Mouse (Mus musculus): ENCODE data around the gene Tenm4. TPM values are rescaled to one million over a fixed set of nuclear protein-coding genes. Genes with fewer than 3 reads are reported as not detected.

The Tenm4 gene
- polyA plus RNA-seq, 2 experiments, result 12.7 to 37.4 TPM

DNA sequence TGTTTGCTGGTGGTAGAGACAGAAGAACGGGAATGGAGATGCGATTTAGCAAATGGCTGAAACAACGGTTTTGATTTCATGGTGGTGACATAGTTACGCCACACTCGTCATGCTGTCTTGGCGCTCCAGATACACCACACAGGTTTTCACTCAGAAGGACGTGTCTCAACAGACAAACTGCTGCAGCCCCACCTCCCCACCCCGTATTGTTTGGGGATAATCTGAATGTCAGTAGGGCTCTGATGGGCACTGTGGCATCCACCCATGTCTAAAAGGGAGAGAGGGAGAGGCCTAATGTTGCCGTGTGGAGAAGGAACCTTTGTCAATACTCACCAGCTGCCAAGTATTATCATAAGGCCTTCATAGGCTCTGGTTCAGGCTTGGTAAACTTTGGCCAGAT lies 14.4 kb downstream of the Tenm4 start:
- Histone ChIP-seq H3K4me3 (replicated peaks; ENCODE audit: low read length) (no peak overlapping the region), H3K36me3 (ENCODE audit: control insufficient read depth, insufficient read depth, low read length) (no peaks in the 10 kb centered on the region), H3K4me1 (ENCODE audit: control insufficient read depth, insufficient read depth, low read length) (no peaks in the 10 kb centered on the region), H3K27ac (replicated peaks; ENCODE audit: low read depth, low read length) (no peak overlapping the region), H3K9me3 (ENCODE audit: control insufficient read depth, low read length) (no peaks in the 10 kb centered on the region), H3K4me2 (replicated peaks; ENCODE audit: low read depth, low read length, severe bottlenecking) (no peak overlapping the region), H3K9ac (ENCODE audit: low read depth, low read length, severe bottlenecking) (no peak overlapping the region), H3K27me3 (ENCODE audit: control insufficient read depth, insufficient read depth, low read length) (no peaks in the 10 kb centered on the region)
- ATAC-seq (ENCODE audit: low FRiP score, low read depth), result no peak
- TF ChIP-seq POLR2A (IDR thresholded peaks at IDR 0.05; ENCODE audit: borderline replicate concordance, extremely low read depth, insufficient read depth, insufficient read length), result no peak
- DNase-seq (ENCODE audit: low spot score), result no peak
- WGBS, result 86% methylated on average over 9 of the region's 9 CpGs

DNA sequence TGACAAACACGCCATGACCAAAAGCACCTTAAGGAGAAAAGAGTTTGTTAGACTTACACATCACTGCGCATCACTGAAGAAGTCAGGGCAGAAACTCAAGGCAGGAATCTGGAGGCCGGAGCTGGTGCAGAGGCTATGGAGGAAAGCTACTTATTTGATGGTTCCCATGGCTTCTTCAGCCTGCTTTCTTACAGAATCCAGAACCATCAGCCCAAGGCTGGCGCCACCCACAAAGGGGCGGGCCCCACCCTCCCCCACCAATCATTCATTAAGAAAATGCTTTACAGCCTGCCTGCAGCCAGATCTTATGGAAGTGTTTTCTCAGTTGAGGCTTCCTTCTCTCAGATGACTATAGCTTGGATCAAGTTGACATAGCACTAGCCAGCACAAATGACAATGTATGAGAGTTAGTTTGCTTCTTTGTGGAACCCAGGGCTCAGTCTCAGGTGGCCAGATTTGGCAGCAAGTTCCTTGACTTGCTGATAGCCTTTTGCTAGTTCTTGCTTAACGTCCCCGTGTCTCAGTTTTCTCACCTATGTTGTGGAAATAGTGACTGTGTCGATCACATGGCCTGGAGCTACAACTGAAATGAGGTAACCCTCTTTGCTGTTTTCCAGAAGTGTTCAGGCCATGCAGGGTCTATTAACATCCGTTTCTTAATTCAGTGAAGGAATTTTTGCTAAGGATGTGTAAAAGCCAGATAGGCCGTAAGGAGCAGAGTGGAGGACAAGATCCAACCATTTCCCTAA lies 32.9 kb downstream of the Tenm4 start:
- Histone ChIP-seq H3K27ac (replicated peaks; ENCODE audit: low read depth, low read length) (no peak overlapping the region), H3K9ac (ENCODE audit: low read depth, low read length, severe bottlenecking) (no peak overlapping the region), H3K4me1 (ENCODE audit: control insufficient read depth, insufficient read depth, low read length) (no peaks in the 10 kb centered on the region), H3K27me3 (ENCODE audit: control insufficient read depth, insufficient read depth, low read length) (no peaks in the 10 kb centered on the region; the same call in 1 of the 2 replicates), H3K36me3 (ENCODE audit: control insufficient read depth, insufficient read depth, low read length) (no peaks in the 10 kb centered on the region), H3K4me3 (replicated peaks; ENCODE audit: low read length) (no peak overlapping the region), H3K9me3 (ENCODE audit: control insufficient read depth, low read length) (no peaks in the 10 kb centered on the region), H3K4me2 (replicated peaks; ENCODE audit: low read depth, low read length, severe bottlenecking) (no peak overlapping the region)
- DNase-seq (ENCODE audit: low spot score) (no peak), ATAC-seq (ENCODE audit: low FRiP score, low read depth) (no peak)
- no peak for TF ChIP-seq POLR2A (IDR thresholded peaks at IDR 0.05; ENCODE audit: borderline replicate concordance, extremely low read depth, insufficient read depth, insufficient read length)
- 65% methylated on average over 10 of the region's 10 CpGs for WGBS

DNA sequence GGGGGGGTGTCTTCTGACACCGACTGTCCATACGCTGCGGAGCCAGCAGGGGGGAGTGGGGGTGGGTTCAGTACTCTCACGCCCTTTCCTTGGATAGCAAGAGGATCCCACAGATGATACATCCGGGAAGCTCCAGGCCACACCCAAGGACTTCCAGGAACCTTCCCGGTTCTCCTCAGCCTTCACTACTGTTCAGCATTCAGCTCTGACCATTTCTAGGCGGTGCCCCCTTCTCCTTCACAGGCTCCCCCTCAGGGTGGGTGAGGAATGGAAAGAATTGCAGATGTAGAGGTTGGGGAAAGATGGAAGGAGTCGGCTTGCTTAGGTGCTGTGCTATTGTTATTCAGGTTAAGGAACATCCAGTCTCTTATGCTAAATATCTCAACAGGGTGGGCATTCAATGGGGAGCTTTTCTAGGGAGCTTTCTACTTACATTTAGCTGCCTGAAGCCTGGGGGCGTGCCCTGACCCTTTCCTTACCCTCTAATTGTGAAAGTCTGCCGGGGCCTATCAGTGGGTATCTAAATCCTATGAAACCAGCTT lies 33.8 kb downstream of the Tenm4 start:
- DNase-seq (ENCODE audit: low spot score), result no peak
- Histone ChIP-seq H3K4me2 (replicated peaks; ENCODE audit: low read depth, low read length, severe bottlenecking) (no peak overlapping the region), H3K27me3 (ENCODE audit: control insufficient read depth, insufficient read depth, low read length) (no peaks in the 10 kb centered on the region; the same call in 1 of the 2 replicates), H3K27ac (replicated peaks; ENCODE audit: low read depth, low read length) (no peak overlapping the region), H3K9ac (ENCODE audit: low read depth, low read length, severe bottlenecking) (no peak overlapping the region), H3K36me3 (ENCODE audit: control insufficient read depth, insufficient read depth, low read length) (no peaks in the 10 kb centered on the region), H3K4me3 (replicated peaks; ENCODE audit: low read length) (no peak overlapping the region), H3K4me1 (ENCODE audit: control insufficient read depth, insufficient read depth, low read length) (no peaks in the 10 kb centered on the region), H3K9me3 (ENCODE audit: control insufficient read depth, low read length) (no peaks in the 10 kb centered on the region)
- no peak for ATAC-seq (ENCODE audit: low FRiP score, low read depth)
- 36% methylated on average over 10 of the region's 10 CpGs for WGBS
- no peak for TF ChIP-seq POLR2A (IDR thresholded peaks at IDR 0.05; ENCODE audit: borderline replicate concordance, extremely low read depth, insufficient read depth, insufficient read length)

DNA sequence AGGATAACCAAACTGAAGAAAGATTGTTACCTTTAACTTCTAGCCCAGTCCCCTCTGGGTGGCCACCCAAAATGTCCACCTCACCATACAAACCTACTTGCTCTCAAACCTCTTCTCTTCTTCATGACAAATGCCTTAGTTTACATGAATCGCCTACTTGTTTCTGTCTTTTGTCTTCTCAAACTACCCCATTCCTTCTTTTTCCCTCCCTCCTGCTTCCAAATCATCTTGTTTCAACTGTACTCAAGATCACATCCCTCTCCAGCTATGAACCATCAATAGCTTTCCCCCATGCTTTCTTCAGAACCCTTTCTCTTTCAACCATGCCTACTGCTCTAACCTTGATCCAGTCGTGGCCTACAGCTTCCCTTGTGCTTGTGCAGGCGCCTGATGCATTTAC lies 36.0 kb downstream of the Tenm4 start:
- TF ChIP-seq POLR2A (IDR thresholded peaks at IDR 0.05; ENCODE audit: borderline replicate concordance, extremely low read depth, insufficient read depth, insufficient read length), result no peak
- H3K4me2 ChIP-seq (replicated peaks; ENCODE audit: low read depth, low read length, severe bottlenecking), result no peak overlapping the region
- DNase-seq (ENCODE audit: low spot score) (no peak), ATAC-seq (ENCODE audit: low FRiP score, low read depth) (no peak)
- H3K27ac ChIP-seq (replicated peaks; ENCODE audit: low read depth, low read length), result no peak overlapping the region
- no peak overlapping the region for H3K4me3 ChIP-seq (replicated peaks; ENCODE audit: low read length)
- no peaks in the 10 kb centered on the region for H3K36me3 ChIP-seq (ENCODE audit: control insufficient read depth, insufficient read depth, low read length)
- peaks cover 7% of the 10 kb centered on the region for H3K4me1 ChIP-seq (ENCODE audit: control insufficient read depth, insufficient read depth, low read length)
- WGBS, result 67% methylated on average over 3 of the region's 3 CpGs
- H3K9me3 ChIP-seq (ENCODE audit: control insufficient read depth, low read length), result no peaks in the 10 kb centered on the region
- H3K27me3 ChIP-seq (ENCODE audit: control insufficient read depth, insufficient read depth, low read length), result no peaks in the 10 kb centered on the region; the same call in 1 of the 2 replicates
- H3K9ac ChIP-seq (ENCODE audit: low read depth, low read length, severe bottlenecking), result no peak overlapping the region

DNA sequence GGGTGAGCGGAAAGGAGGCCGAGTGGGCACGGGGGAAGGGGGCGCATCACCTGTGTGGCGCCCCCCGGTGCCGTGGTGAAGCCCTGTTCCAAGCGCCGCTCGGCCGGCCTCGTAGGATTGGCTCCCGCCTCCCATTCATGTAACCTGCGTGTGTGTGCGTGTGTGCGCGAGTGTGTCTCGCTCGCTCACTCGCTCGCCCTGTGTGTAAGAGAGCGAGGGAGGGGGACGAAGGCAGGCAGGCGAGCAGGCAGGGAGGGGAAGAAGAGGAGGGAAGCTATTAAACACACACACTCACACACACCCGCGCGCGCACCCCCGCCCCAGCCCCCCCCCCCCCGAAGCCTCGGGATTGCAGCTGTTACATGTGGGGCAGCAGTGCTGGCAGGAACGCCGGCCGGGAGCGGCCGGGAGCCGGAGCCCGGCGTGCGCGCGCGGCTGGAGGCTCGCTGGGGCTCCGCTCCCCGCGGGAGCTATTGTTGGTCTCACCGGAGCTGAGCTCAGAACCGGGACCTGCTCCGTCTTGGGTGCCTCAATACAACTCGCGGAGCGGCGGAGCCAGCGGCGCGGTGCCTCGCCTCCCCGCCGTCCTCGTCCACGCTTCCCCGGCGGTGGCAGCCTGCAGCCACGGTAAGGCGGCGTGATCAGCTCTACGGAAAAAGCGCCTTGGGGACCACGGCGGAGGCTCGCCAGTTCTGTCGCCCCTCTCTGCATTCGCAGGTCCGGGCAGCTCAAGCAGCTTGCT lies 38.9 kb downstream of the Tenm4 start:
- peak overlapping the region; percentile 58 for H3K4me3 ChIP-seq (replicated peaks; ENCODE audit: low read length)
- H3K4me1 ChIP-seq (ENCODE audit: control insufficient read depth, insufficient read depth, low read length), result peaks cover 18% of the 10 kb centered on the region
- H3K4me2 ChIP-seq (replicated peaks; ENCODE audit: low read depth, low read length, severe bottlenecking), result peak overlapping the region; percentile 98
- under 1% methylated on average over 63 of the region's 75 CpGs for WGBS
- DNase-seq (ENCODE audit: low spot score), result peak; percentile 52
- no peaks in the 10 kb centered on the region; the same call in 1 of the 2 replicates for H3K27me3 ChIP-seq (ENCODE audit: control insufficient read depth, insufficient read depth, low read length)
- H3K27ac ChIP-seq (replicated peaks; ENCODE audit: low read depth, low read length), result peak overlapping the region; percentile 82
- ATAC-seq (ENCODE audit: low FRiP score, low read depth), result peak; percentile 41
- H3K9me3 ChIP-seq (ENCODE audit: control insufficient read depth, low read length), result no peaks in the 10 kb centered on the region
- 0 out of 2 replicates have a peak, but pooled peaks have one; percentile 65 for TF ChIP-seq POLR2A (IDR thresholded peaks at IDR 0.05; ENCODE audit: borderline replicate concordance, extremely low read depth, insufficient read depth, insufficient read length)
- H3K9ac ChIP-seq (ENCODE audit: low read depth, low read length, severe bottlenecking), result peak overlapping the region; percentile 80
- H3K36me3 ChIP-seq (ENCODE audit: control insufficient read depth, insufficient read depth, low read length), result no peaks in the 10 kb centered on the region

Data from limb, embryonic 14.5 days (tissue).